In the genomic region with DNA sequence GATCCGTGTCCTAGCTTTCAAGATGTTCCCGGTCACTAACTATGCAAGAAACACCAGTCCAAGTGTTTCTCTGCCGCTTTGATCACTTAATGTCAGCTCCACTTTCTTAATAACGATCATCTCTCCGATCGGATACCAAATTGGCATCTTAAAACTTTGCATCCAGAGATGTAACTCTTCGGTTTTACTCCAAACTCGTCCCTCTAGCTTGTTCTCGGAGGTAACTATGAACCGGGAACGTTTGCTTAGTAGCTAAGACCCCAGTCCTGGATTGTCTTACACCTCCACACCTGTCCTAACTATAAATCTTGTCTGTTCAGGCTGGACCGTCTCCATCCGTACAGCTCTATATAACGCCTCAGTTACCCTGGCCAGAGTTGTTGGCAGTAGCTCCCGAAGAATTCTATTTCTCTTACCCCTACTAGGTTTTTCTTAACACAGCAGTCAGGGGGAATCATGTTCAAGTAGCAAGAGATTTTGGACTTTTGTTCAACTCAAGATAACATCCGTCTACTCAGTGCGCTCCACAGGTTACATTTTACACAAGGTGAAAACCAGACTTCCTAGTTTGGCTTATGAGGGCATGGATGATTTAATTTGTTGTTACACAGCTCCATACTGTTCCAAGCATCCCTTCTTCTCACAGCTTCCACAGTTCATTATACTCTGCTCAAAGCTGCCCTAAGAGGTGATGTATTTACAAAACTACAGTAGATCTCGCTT, we compare ENCODE assay signal across 8 mouse cellular contexts. TPM values are rescaled to one million over a fixed set of nuclear protein-coding genes. Genes with fewer than 3 reads are reported as not detected.
DNase-seq lines count a peak whose midpoint lies in the region; ATAC-seq lines count a peak whose summit lies in the region.

No protein-coding gene starts in this region.

- H3K4me3 ChIP-seq in hindbrain, embryonic 12.5 days, result peak overlapping the region; percentile 94

- DNase-seq in cerebellum, adult 11-12 months, result peak; percentile 35
- DNase-seq in urinary bladder, postnatal 14 days (ENCODE audit: low spot score), result peak; percentile 10
- DNase-seq in urinary bladder, postnatal 36 days (ENCODE audit: low spot score in 2 of 2), result no peak
- peak; percentile 20 for DNase-seq in lung, postnatal 10 days
- DNase-seq in MN1 (ENCODE audit: low spot score), result no peak
- DNase-seq in spleen, adult 12 weeks (ENCODE audit: low spot score), result no peak

- peak overlapping the region; percentile 94 for H3K4me2 ChIP-seq in hindbrain, embryonic 12.5 days (replicated peaks)

- H3K4me1 ChIP-seq in hindbrain, embryonic 12.5 days, result peaks cover 35% of the 10 kb centered on the region

- WGBS in hindbrain, embryonic 12.5 days, result 11% methylated on average over 18 of the region's 18 CpGs

- H3K36me3 ChIP-seq in hindbrain, embryonic 12.5 days, result no peaks in the 10 kb centered on the region

- peak overlapping the region; percentile 98 for H3K9ac ChIP-seq in hindbrain, embryonic 12.5 days

- ATAC-seq in cerebellum, adult (ENCODE audit: insufficient number of reproducible peaks, low FRiP score, low TSS enrichment), result no peak
- ATAC-seq in hindbrain, embryonic 12.5 days (ENCODE audit: low FRiP score), result no peak

- H3K9me3 ChIP-seq in hindbrain, embryonic 12.5 days (replicated peaks), result no peaks in the 10 kb centered on the region

- peak overlapping the region; percentile 99 for H3K27ac ChIP-seq in hindbrain, embryonic 12.5 days

- no peaks in the 10 kb centered on the region for H3K27me3 ChIP-seq in hindbrain, embryonic 12.5 days

RNA-seq across cellular contexts. Expression of a gene that starts 2.8 kb away (rescaled TPM):
- polyA plus RNA-seq in hindbrain, embryonic 12.5 days (2016; fragmentation: Nextera tagmentation; extraction: Ambion mirVana), result 91.6 and 94.8 TPM in 2 replicates

Comparison
In these comparisons a context has a peak if more than half of its experiments do, and no peak if none do; other contexts are left out.
1. DNase-seq: peak in cerebellum, adult 11-12 months (single experiment), urinary bladder, postnatal 14 days (single experiment) and lung, postnatal 10 days (single experiment); none in urinary bladder, postnatal 36 days (0 of 2), MN1 (single experiment) and spleen, adult 12 weeks (single experiment).